Mouse (Mus musculus): ENCODE data around the gene Glb1. TPM values are rescaled to one million over a fixed set of nuclear protein-coding genes. Genes with fewer than 3 reads are reported as not detected.

Glb1 gene
- polyA plus RNA-seq, 1 experiment from 2014 or later: 24.6 TPM

GRCm38 (mm10) chr9:114449120-114449754 is 48.4 kb downstream of the Glb1 start:
- Histone ChIP-seq H3K4me1 (no peaks in the 10 kb centered on the region), H3K4me2 (replicated peaks) (no peak overlapping the region), H3K4me3 (no peak overlapping the region), H3K27me3 (no peaks in the 10 kb centered on the region), H3K9ac (replicated peaks) (no peak overlapping the region), H3K36me3 (no peaks in the 10 kb centered on the region), H3K27ac (replicated peaks) (no peak overlapping the region), H3K9me3 (no peaks in the 10 kb centered on the region)
- WGBS: 88% methylated on average over 13 of the region's 13 CpGs
- no peak for ATAC-seq (ENCODE audit: low FRiP score, low read depth)

- H3K27ac ChIP-seq (replicated peaks): no peak overlapping the region
- no peak overlapping the region for H3K9ac ChIP-seq (replicated peaks)
- peaks cover 7% of the 10 kb centered on the region; the same call in 1 of the 2 replicates for H3K36me3 ChIP-seq
- no peaks in the 10 kb centered on the region for H3K4me1 ChIP-seq
- no peaks in the 10 kb centered on the region for H3K9me3 ChIP-seq
- no peak for ATAC-seq (ENCODE audit: low FRiP score, low read depth)
- no peak overlapping the region for H3K4me3 ChIP-seq
- no peak overlapping the region for H3K4me2 ChIP-seq (replicated peaks)
- 84% methylated on average over 7 of the region's 7 CpGs for WGBS
- H3K27me3 ChIP-seq: no peaks in the 10 kb centered on the region
Observed at GRCm38 (mm10) chr9:114451615-114452014, 50.7 kb downstream of the Glb1 start.

GRCm38 (mm10) chr9:114452418-114452817 is 51.5 kb downstream of the Glb1 start:
- no peaks in the 10 kb centered on the region for H3K27me3 ChIP-seq
- no peak overlapping the region for H3K4me2 ChIP-seq (replicated peaks)
- no peak overlapping the region for H3K27ac ChIP-seq (replicated peaks)
- H3K9ac ChIP-seq (replicated peaks): no peak overlapping the region
- H3K9me3 ChIP-seq: no peaks in the 10 kb centered on the region
- H3K36me3 ChIP-seq: peaks cover 14% of the 10 kb centered on the region
- 92% methylated on average over 6 of the region's 6 CpGs for WGBS
- no peak for ATAC-seq (ENCODE audit: low FRiP score, low read depth)
- no peaks in the 10 kb centered on the region for H3K4me1 ChIP-seq
- H3K4me3 ChIP-seq: no peak overlapping the region

GRCm38 (mm10) chr9:114455420-114455819 is 54.5 kb downstream of the Glb1 start:
- H3K4me1 ChIP-seq: no peaks in the 10 kb centered on the region
- H3K9ac ChIP-seq (replicated peaks): no peak overlapping the region
- no peak for ATAC-seq (ENCODE audit: low FRiP score, low read depth)
- H3K36me3 ChIP-seq: peaks cover 14% of the 10 kb centered on the region
- no peak overlapping the region for H3K4me2 ChIP-seq (replicated peaks)
- 73% methylated on average over 2 of the region's 2 CpGs for WGBS
- no peaks in the 10 kb centered on the region for H3K27me3 ChIP-seq
- H3K9me3 ChIP-seq: no peaks in the 10 kb centered on the region
- H3K4me3 ChIP-seq: no peak overlapping the region
- no peak overlapping the region for H3K27ac ChIP-seq (replicated peaks)

GRCm38 (mm10) chr9:114458436-114458835 is 57.6 kb downstream of the Glb1 start:
- ATAC-seq (ENCODE audit: low FRiP score, low read depth): no peak
- WGBS: 91% methylated on average over 3 of the region's 3 CpGs
- no peaks in the 10 kb centered on the region for H3K9me3 ChIP-seq
- no peak overlapping the region for H3K4me3 ChIP-seq
- H3K9ac ChIP-seq (replicated peaks): no peak overlapping the region
- peaks cover 20% of the 10 kb centered on the region for H3K36me3 ChIP-seq
- no peak overlapping the region for H3K27ac ChIP-seq (replicated peaks)
- no peaks in the 10 kb centered on the region for H3K4me1 ChIP-seq
- no peaks in the 10 kb centered on the region for H3K27me3 ChIP-seq
- no peak overlapping the region for H3K4me2 ChIP-seq (replicated peaks)

- 88% methylated on average over 7 of the region's 7 CpGs for WGBS
- H3K4me1 ChIP-seq: no peaks in the 10 kb centered on the region
- no peak overlapping the region for H3K27ac ChIP-seq (replicated peaks)
- no peak overlapping the region for H3K9ac ChIP-seq (replicated peaks)
- no peak for ATAC-seq (ENCODE audit: low FRiP score, low read depth)
- H3K9me3 ChIP-seq: no peaks in the 10 kb centered on the region
- H3K36me3 ChIP-seq: peaks cover 21% of the 10 kb centered on the region
- no peak overlapping the region for H3K4me2 ChIP-seq (replicated peaks)
- H3K27me3 ChIP-seq: no peaks in the 10 kb centered on the region
- no peak overlapping the region for H3K4me3 ChIP-seq
Observed at GRCm38 (mm10) chr9:114462569-114462968, 61.7 kb downstream of the Glb1 start.

GRCm38 (mm10) chr9:114465442-114465841 is 64.6 kb downstream of the Glb1 start:
- Histone ChIP-seq H3K9ac (replicated peaks) (no peak overlapping the region), H3K4me1 (no peaks in the 10 kb centered on the region), H3K4me3 (no peak overlapping the region), H3K27me3 (no peaks in the 10 kb centered on the region), H3K4me2 (replicated peaks) (no peak overlapping the region), H3K36me3 (peaks cover 24% of the 10 kb centered on the region), H3K9me3 (no peaks in the 10 kb centered on the region), H3K27ac (replicated peaks) (no peak overlapping the region)
- ATAC-seq (ENCODE audit: low FRiP score, low read depth): no peak
- 78% methylated on average over 6 of the region's 6 CpGs for WGBS

- Histone ChIP-seq H3K36me3 (peaks cover 18% of the 10 kb centered on the region), H3K4me3 (no peak overlapping the region), H3K27ac (replicated peaks) (no peak overlapping the region), H3K9me3 (no peaks in the 10 kb centered on the region), H3K4me2 (replicated peaks) (no peak overlapping the region), H3K4me1 (no peaks in the 10 kb centered on the region), H3K9ac (replicated peaks) (no peak overlapping the region), H3K27me3 (no peaks in the 10 kb centered on the region)
- 51% methylated on average over 7 of the region's 7 CpGs for WGBS
- no peak for ATAC-seq (ENCODE audit: low FRiP score, low read depth)
Observed at GRCm38 (mm10) chr9:114466871-114467270, 66.0 kb downstream of the Glb1 start.

GRCm38 (mm10) chr9:114468217-114468616 is 67.3 kb downstream of the Glb1 start:
- no peak for ATAC-seq (ENCODE audit: low FRiP score, low read depth)
- Histone ChIP-seq H3K4me3 (no peak overlapping the region), H3K27ac (replicated peaks) (no peak overlapping the region), H3K9ac (replicated peaks) (no peak overlapping the region), H3K9me3 (no peaks in the 10 kb centered on the region), H3K4me2 (replicated peaks) (no peak overlapping the region), H3K27me3 (no peaks in the 10 kb centered on the region), H3K36me3 (peaks cover 18% of the 10 kb centered on the region), H3K4me1 (no peaks in the 10 kb centered on the region)
- 86% methylated on average over 5 of the region's 5 CpGs for WGBS

- H3K27ac ChIP-seq (replicated peaks): no peak overlapping the region
- no peak overlapping the region for H3K9ac ChIP-seq (replicated peaks)
- 94% methylated on average over 4 of the region's 4 CpGs for WGBS
- no peak overlapping the region for H3K4me3 ChIP-seq
- peaks cover 18% of the 10 kb centered on the region for H3K36me3 ChIP-seq
- no peak overlapping the region for H3K4me2 ChIP-seq (replicated peaks)
- H3K4me1 ChIP-seq: no peaks in the 10 kb centered on the region
- no peaks in the 10 kb centered on the region for H3K9me3 ChIP-seq
- H3K27me3 ChIP-seq: no peaks in the 10 kb centered on the region
- ATAC-seq (ENCODE audit: low FRiP score, low read depth): no peak
Observed at GRCm38 (mm10) chr9:114468701-114469100, 67.8 kb downstream of the Glb1 start.

- no peaks in the 10 kb centered on the region for H3K4me1 ChIP-seq
- WGBS: 82% methylated on average over 7 of the region's 7 CpGs
- peaks cover 3% of the 10 kb centered on the region for H3K36me3 ChIP-seq
- H3K9ac ChIP-seq (replicated peaks): no peak overlapping the region
- H3K9me3 ChIP-seq: no peaks in the 10 kb centered on the region
- H3K4me3 ChIP-seq: no peak overlapping the region
- H3K27me3 ChIP-seq: no peaks in the 10 kb centered on the region
- ATAC-seq (ENCODE audit: low FRiP score, low read depth): no peak
- H3K4me2 ChIP-seq (replicated peaks): no peak overlapping the region
- H3K27ac ChIP-seq (replicated peaks): no peak overlapping the region
Observed at GRCm38 (mm10) chr9:114471892-114472291, 71.0 kb downstream of the Glb1 start.

- H3K27ac ChIP-seq (replicated peaks): no peak overlapping the region
- 96% methylated on average over 9 of the region's 9 CpGs for WGBS
- H3K4me3 ChIP-seq: no peak overlapping the region
- ATAC-seq (ENCODE audit: low FRiP score, low read depth): no peak
- H3K36me3 ChIP-seq: no peaks in the 10 kb centered on the region
- H3K27me3 ChIP-seq: no peaks in the 10 kb centered on the region
- no peak overlapping the region for H3K4me2 ChIP-seq (replicated peaks)
- H3K9me3 ChIP-seq: no peaks in the 10 kb centered on the region
- H3K4me1 ChIP-seq: no peaks in the 10 kb centered on the region
- no peak overlapping the region for H3K9ac ChIP-seq (replicated peaks)
Observed at GRCm38 (mm10) chr9:114477019-114477418, 76.1 kb downstream of the Glb1 start.

- no peak for ATAC-seq (ENCODE audit: low FRiP score, low read depth)
- H3K4me2 ChIP-seq (replicated peaks): no peak overlapping the region
- 85% methylated on average over 3 of the region's 3 CpGs for WGBS
- H3K27ac ChIP-seq (replicated peaks): no peak overlapping the region
- no peaks in the 10 kb centered on the region for H3K9me3 ChIP-seq
- H3K27me3 ChIP-seq: no peaks in the 10 kb centered on the region
- no peak overlapping the region for H3K4me3 ChIP-seq
- H3K9ac ChIP-seq (replicated peaks): no peak overlapping the region
- H3K4me1 ChIP-seq: no peaks in the 10 kb centered on the region
- no peaks in the 10 kb centered on the region for H3K36me3 ChIP-seq
Observed at GRCm38 (mm10) chr9:114480940-114481339, 80.1 kb downstream of the Glb1 start.
